In the genomic region with DNA sequence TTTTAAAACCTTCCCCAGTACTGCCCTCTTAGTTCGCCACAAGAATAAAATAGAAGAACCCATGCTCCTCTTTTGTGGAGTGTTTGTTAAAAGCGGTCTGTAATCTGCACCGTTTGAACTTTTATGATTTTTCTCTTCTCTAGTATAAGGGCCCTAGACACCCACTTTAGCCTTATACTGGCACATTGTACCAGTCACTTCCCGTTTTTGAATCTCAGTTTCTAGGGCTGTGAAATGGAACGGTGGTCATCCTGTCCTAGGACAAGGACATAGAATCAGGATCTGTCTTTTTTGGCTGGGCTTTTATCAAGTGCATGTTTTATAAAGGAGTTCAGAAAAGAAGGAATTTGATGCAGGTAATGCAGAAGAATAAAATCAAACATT, we compare ENCODE assay signal across 9 mouse cellular contexts. TPM values are rescaled to one million over a fixed set of nuclear protein-coding genes. Genes with fewer than 3 reads are reported as not detected.
DNase-seq lines count a peak whose midpoint lies in the region; ATAC-seq lines count a peak whose summit lies in the region.
"Had no signal": no experiment of that assay in that cellular context is flagged by ENCODE, and none has a peak within 500 bp of the region (broad histone marks: within the 10 kb centered on the region; RNA-seq: fewer than 3 reads in every experiment).

No protein-coding gene starts in this region.

- peak overlapping the region; percentile 69 for H3K9ac ChIP-seq in kidney, embryonic 14.5 days (ENCODE audit: low read depth, low read length)
- peak overlapping the region; percentile 64 for H3K9ac ChIP-seq in hindbrain, embryonic 12.5 days
- H3K9ac ChIP-seq in midbrain, embryonic 12.5 days (replicated peaks), result peak overlapping the region; percentile 77

- peak overlapping the region; percentile 50 for H3K4me2 ChIP-seq in kidney, embryonic 14.5 days (replicated peaks; ENCODE audit: low read depth, low read length)
- H3K4me2 ChIP-seq in hindbrain, embryonic 12.5 days (replicated peaks), result peak overlapping the region; percentile 58
- H3K4me2 ChIP-seq in midbrain, embryonic 12.5 days (replicated peaks), result peak overlapping the region; percentile 64

- ATAC-seq in kidney, embryonic 14.5 days (ENCODE audit: low FRiP score, low TSS enrichment), result no peak
- no peak for ATAC-seq in hindbrain, embryonic 12.5 days (ENCODE audit: low FRiP score)
- no peak for ATAC-seq in midbrain, embryonic 12.5 days (ENCODE audit: low FRiP score, low read depth)

- H3K36me3 ChIP-seq in kidney, embryonic 14.5 days (ENCODE audit: control insufficient read depth, insufficient read depth, low read length), result peaks cover 13% of the 10 kb centered on the region; the same call in 1 of the 2 replicates
- H3K36me3 ChIP-seq in hindbrain, embryonic 12.5 days, result peaks cover 23% of the 10 kb centered on the region
- H3K36me3 ChIP-seq in midbrain, embryonic 12.5 days, result peaks cover 23% of the 10 kb centered on the region

- WGBS in kidney, embryonic 14.5 days, result 10% methylated on average over 5 of the region's 5 CpGs
- 16% methylated on average over 5 of the region's 5 CpGs for WGBS in hindbrain, embryonic 12.5 days
- WGBS in midbrain, embryonic 12.5 days, result 15% methylated on average over 5 of the region's 5 CpGs

- peak overlapping the region; percentile 67 for H3K4me3 ChIP-seq in kidney, embryonic 14.5 days (ENCODE audit: low read length)
- peak overlapping the region; percentile 87 for H3K4me3 ChIP-seq in brown adipose tissue, adult 24 weeks (ENCODE audit: insufficient read depth, low read depth, low read length)
- H3K4me3 ChIP-seq in hindbrain, embryonic 12.5 days, result peak overlapping the region; percentile 73
- peak overlapping the region; percentile 75 for H3K4me3 ChIP-seq in midbrain, embryonic 12.5 days

- H3K9me3 ChIP-seq in kidney, embryonic 14.5 days (ENCODE audit: control insufficient read depth, low read length), result no peaks in the 10 kb centered on the region
- no peaks in the 10 kb centered on the region for H3K9me3 ChIP-seq in hindbrain, embryonic 12.5 days (replicated peaks)
- no peaks in the 10 kb centered on the region for H3K9me3 ChIP-seq in midbrain, embryonic 12.5 days

- no peaks in the 10 kb centered on the region for H3K27me3 ChIP-seq in kidney, embryonic 14.5 days (ENCODE audit: control insufficient read depth, insufficient read depth, low read length)
- H3K27me3 ChIP-seq in hindbrain, embryonic 12.5 days, result no peaks in the 10 kb centered on the region
- H3K27me3 ChIP-seq in midbrain, embryonic 12.5 days, result no peaks in the 10 kb centered on the region

- H3K27ac ChIP-seq in kidney, embryonic 14.5 days (ENCODE audit: low read depth, low read length), result peak overlapping the region; percentile 97
- H3K27ac ChIP-seq in brown adipose tissue, adult 24 weeks (replicated peaks; ENCODE audit: low read depth, low read length), result peak overlapping the region; percentile 84
- H3K27ac ChIP-seq in hindbrain, embryonic 12.5 days, result peak overlapping the region; percentile 94
- H3K27ac ChIP-seq in midbrain, embryonic 12.5 days (replicated peaks), result peak overlapping the region; percentile 92

- peaks cover 7% of the 10 kb centered on the region; the same call in 1 of the 2 replicates for H3K4me1 ChIP-seq in kidney, embryonic 14.5 days (ENCODE audit: control insufficient read depth, insufficient read depth, low read length)
- peaks cover 7% of the 10 kb centered on the region; the same call in 1 of the 2 replicates for H3K4me1 ChIP-seq in brown adipose tissue, adult 24 weeks (ENCODE audit: control insufficient read depth, insufficient read depth, insufficient read length, low read length)
- H3K4me1 ChIP-seq in hindbrain, embryonic 12.5 days, result peaks cover 21% of the 10 kb centered on the region
- peaks cover 23% of the 10 kb centered on the region for H3K4me1 ChIP-seq in midbrain, embryonic 12.5 days

- intact Hi-C loops in left cerebral cortex, postnatal 10 days (cut with DNase I), result no loop called here

- no peak for DNase-seq in kidney, postnatal 10 days
- DNase-seq in urinary bladder, adult 2 months (ENCODE audit: low spot score), result no peak
- no peak for DNase-seq in left cerebral cortex, postnatal 10 days (ENCODE audit: extremely low spot score in 1 of 2, low spot score in 2 of 2)
- DNase-seq in urinary bladder, postnatal 4 days (ENCODE audit: low spot score in 2 of 2), result no peak

RNA-seq across cellular contexts. Expression of a gene that starts 0.7 kb away (rescaled TPM):
- 14.5 and 24.3 TPM in 2 replicates for polyA plus RNA-seq in kidney, embryonic 14.5 days (2014; fragmentation: Nextera tagmentation; extraction: Ambion mirVana)
- 6.1 and 7.7 TPM in 2 replicates for polyA plus RNA-seq in brown adipose tissue, adult 24 weeks (2012; ENCODE audit: insufficient read depth, insufficient read length, missing spikeins)
- polyA plus RNA-seq in hindbrain, embryonic 12.5 days (2016; fragmentation: Nextera tagmentation; extraction: Ambion mirVana), result 23.6 and 25.6 TPM in 2 replicates
- 24.9 and 27.0 TPM in 2 replicates for polyA plus RNA-seq in midbrain, embryonic 12.5 days (2016; fragmentation: Nextera tagmentation; extraction: Ambion mirVana)
- polyA plus RNA-seq in urinary bladder, adult 2 months (2012; rRNA removed), result 15.7 and 16.9 TPM in 2 replicates
- 10 to 100 TPM; 21.7 to 27.0 TPM for total RNA-seq in left cerebral cortex, postnatal 10 days (2021)

RNA-seq across cellular contexts. Expression of a gene that starts 3.4 kb away (rescaled TPM):
- 3.2 and 5.2 TPM in 2 replicates for polyA plus RNA-seq in kidney, embryonic 14.5 days (2014; fragmentation: Nextera tagmentation; extraction: Ambion mirVana)
- 4.7 and 6.4 TPM in 2 replicates for polyA plus RNA-seq in brown adipose tissue, adult 24 weeks (2012; ENCODE audit: insufficient read depth, insufficient read length, missing spikeins)
- 6.3 and 7.2 TPM in 2 replicates for polyA plus RNA-seq in hindbrain, embryonic 12.5 days (2016; fragmentation: Nextera tagmentation; extraction: Ambion mirVana)
- 6.7 and 6.8 TPM in 2 replicates for polyA plus RNA-seq in midbrain, embryonic 12.5 days (2016; fragmentation: Nextera tagmentation; extraction: Ambion mirVana)
- 12.8 and 13.0 TPM in 2 replicates for polyA plus RNA-seq in urinary bladder, adult 2 months (2012; rRNA removed)
- 10 to 100 TPM; 26.8 to 29.2 TPM for total RNA-seq in left cerebral cortex, postnatal 10 days (2021)

RNA-seq across cellular contexts. Expression of a gene that starts 31.8 kb away (rescaled TPM):
- polyA plus RNA-seq in kidney, embryonic 14.5 days (2014; fragmentation: Nextera tagmentation; extraction: Ambion mirVana), result not detected in 2 replicates
- not detected in 2 replicates for polyA plus RNA-seq in brown adipose tissue, adult 24 weeks (2012; ENCODE audit: insufficient read depth, insufficient read length, missing spikeins)
- not detected in 2 replicates for polyA plus RNA-seq in hindbrain, embryonic 12.5 days (2016; fragmentation: Nextera tagmentation; extraction: Ambion mirVana)
- not detected in 2 replicates for polyA plus RNA-seq in midbrain, embryonic 12.5 days (2016; fragmentation: Nextera tagmentation; extraction: Ambion mirVana)
- 0.29 and 1.3 TPM in 2 replicates for polyA plus RNA-seq in urinary bladder, adult 2 months (2012; rRNA removed)
- not detected for total RNA-seq in left cerebral cortex, postnatal 10 days (2021)
- total RNA-seq: hematopoietic stem cell, adult 5-6 weeks had no signal

RNA-seq across cellular contexts. Expression of a gene that starts 47.7 kb away (rescaled TPM):
- 1.1 and 1.6 TPM in 2 replicates for polyA plus RNA-seq in kidney, embryonic 14.5 days (2014; fragmentation: Nextera tagmentation; extraction: Ambion mirVana)
- not detected in 2 replicates for polyA plus RNA-seq in brown adipose tissue, adult 24 weeks (2012; ENCODE audit: insufficient read depth, insufficient read length, missing spikeins)
- not detected in 2 replicates for polyA plus RNA-seq in hindbrain, embryonic 12.5 days (2016; fragmentation: Nextera tagmentation; extraction: Ambion mirVana)
- polyA plus RNA-seq in midbrain, embryonic 12.5 days (2016; fragmentation: Nextera tagmentation; extraction: Ambion mirVana), result not detected in 2 replicates
- not detected in 2 replicates for polyA plus RNA-seq in urinary bladder, adult 2 months (2012; rRNA removed)
- total RNA-seq in left cerebral cortex, postnatal 10 days (2021), result under 1 TPM in 1 of 2 experiments, not detected in 1; 0.24 TPM
- total RNA-seq: hematopoietic stem cell, adult 5-6 weeks had no signal

RNA-seq across cellular contexts. Expression of a gene that starts 52.0 kb away (rescaled TPM):
- polyA plus RNA-seq in kidney, embryonic 14.5 days (2014; fragmentation: Nextera tagmentation; extraction: Ambion mirVana), result not detected in 2 replicates
- not detected in 2 replicates for polyA plus RNA-seq in brown adipose tissue, adult 24 weeks (2012; ENCODE audit: insufficient read depth, insufficient read length, missing spikeins)
- polyA plus RNA-seq in hindbrain, embryonic 12.5 days (2016; fragmentation: Nextera tagmentation; extraction: Ambion mirVana), result not detected in 2 replicates
- not detected in 2 replicates for polyA plus RNA-seq in midbrain, embryonic 12.5 days (2016; fragmentation: Nextera tagmentation; extraction: Ambion mirVana)
- polyA plus RNA-seq in urinary bladder, adult 2 months (2012; rRNA removed), result not detected in 2 replicates
- not detected for total RNA-seq in left cerebral cortex, postnatal 10 days (2021)
- total RNA-seq: hematopoietic stem cell, adult 5-6 weeks had no signal
